Mouse (Mus musculus): ENCODE measurements around the gene Prpf6. TPM values are rescaled to one million over a fixed set of nuclear protein-coding genes. Genes with fewer than 3 reads are reported as not detected.

The Prpf6 gene
- polyA plus RNA-seq, 1 experiment = 10.4 TPM

GRCm38 (mm10) chr2:181568272-181569008 is 23.2 kb upstream of the Prpf6 start:
- no peaks in the 10 kb centered on the region for H3K27me3 ChIP-seq (ENCODE audit: control insufficient read depth, insufficient read depth, low read length)
- H3K36me3 ChIP-seq (ENCODE audit: control insufficient read depth, insufficient read depth, low read length) = peaks cover 16% of the 10 kb centered on the region
- 74% methylated on average over 7 of the region's 7 CpGs for WGBS
- no peak overlapping the region for H3K27ac ChIP-seq (ENCODE audit: insufficient read depth, low read depth, low read length)
- TF ChIP-seq CTCF (IDR thresholded peaks at IDR 0.05; ENCODE audit: extremely low read depth, insufficient read length, insufficient replicate concordance, low read depth, low read length) = peak; percentile 57; the same call in 1 of the 2 replicates
- no peak for TF ChIP-seq POLR2A (IDR thresholded peaks at IDR 0.05; ENCODE audit: low read depth, low read length)
- no peaks in the 10 kb centered on the region for H3K4me1 ChIP-seq (ENCODE audit: control insufficient read depth, insufficient read depth, insufficient read length, low read length)
- H3K4me3 ChIP-seq (ENCODE audit: low read depth, low read length) = no peak overlapping the region

DNA sequence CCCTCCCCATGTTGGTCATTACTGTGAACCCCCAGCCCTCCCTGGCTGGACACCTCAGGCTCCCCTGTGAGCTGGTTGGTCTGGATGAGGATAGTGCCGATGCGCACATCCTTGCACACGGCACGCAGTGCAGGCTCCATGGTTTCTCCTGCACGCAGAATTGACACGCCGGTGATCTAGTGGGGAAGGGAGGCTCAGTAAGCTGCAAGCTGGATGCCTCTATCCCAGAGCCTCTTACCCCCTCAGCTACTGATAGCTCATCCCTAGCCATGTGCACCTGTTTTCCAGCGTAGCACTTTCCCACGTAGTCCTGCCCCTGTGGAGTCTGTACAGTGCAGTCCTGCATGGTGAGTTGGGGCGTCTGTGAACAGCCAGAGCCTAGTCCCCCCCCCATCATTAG is 21.8 kb upstream of the Prpf6 start:
- H3K27me3 ChIP-seq (ENCODE audit: control insufficient read depth, insufficient read depth, low read length) = no peaks in the 10 kb centered on the region
- H3K36me3 ChIP-seq (ENCODE audit: control insufficient read depth, insufficient read depth, low read length) = peaks cover 29% of the 10 kb centered on the region
- 94% methylated on average over 10 of the region's 10 CpGs for WGBS
- no peaks in the 10 kb centered on the region for H3K4me1 ChIP-seq (ENCODE audit: control insufficient read depth, insufficient read depth, insufficient read length, low read length)
- no peak for TF ChIP-seq POLR2A (IDR thresholded peaks at IDR 0.05; ENCODE audit: low read depth, low read length)
- TF ChIP-seq CTCF (IDR thresholded peaks at IDR 0.05; ENCODE audit: extremely low read depth, insufficient read length, insufficient replicate concordance, low read depth, low read length) = no peak
- H3K4me3 ChIP-seq (ENCODE audit: low read depth, low read length) = no peak overlapping the region
- H3K27ac ChIP-seq (ENCODE audit: insufficient read depth, low read depth, low read length) = no peak overlapping the region

GRCm38 (mm10) chr2:181570375-181570774 is 21.3 kb upstream of the Prpf6 start:
- Histone ChIP-seq H3K36me3 (ENCODE audit: control insufficient read depth, insufficient read depth, low read length) (peaks cover 29% of the 10 kb centered on the region), H3K4me3 (ENCODE audit: low read depth, low read length) (no peak overlapping the region), H3K27me3 (ENCODE audit: control insufficient read depth, insufficient read depth, low read length) (no peaks in the 10 kb centered on the region), H3K4me1 (ENCODE audit: control insufficient read depth, insufficient read depth, insufficient read length, low read length) (no peaks in the 10 kb centered on the region), H3K27ac (ENCODE audit: insufficient read depth, low read depth, low read length) (no peak overlapping the region)
- 89% methylated on average over 8 of the region's 8 CpGs for WGBS
- TF ChIP-seq CTCF (IDR thresholded peaks at IDR 0.05; ENCODE audit: extremely low read depth, insufficient read length, insufficient replicate concordance, low read depth, low read length) = no peak
- TF ChIP-seq POLR2A (IDR thresholded peaks at IDR 0.05; ENCODE audit: low read depth, low read length) = no peak

- no peaks in the 10 kb centered on the region for H3K27me3 ChIP-seq (ENCODE audit: control insufficient read depth, insufficient read depth, low read length)
- 65% methylated on average over 6 of the region's 6 CpGs for WGBS
- H3K27ac ChIP-seq (ENCODE audit: insufficient read depth, low read depth, low read length) = no peak overlapping the region
- no peaks in the 10 kb centered on the region for H3K4me1 ChIP-seq (ENCODE audit: control insufficient read depth, insufficient read depth, insufficient read length, low read length)
- TF ChIP-seq POLR2A (IDR thresholded peaks at IDR 0.05; ENCODE audit: low read depth, low read length) (no peak), CTCF (IDR thresholded peaks at IDR 0.05; ENCODE audit: extremely low read depth, insufficient read length, insufficient replicate concordance, low read depth, low read length) (no peak)
- no peak overlapping the region for H3K4me3 ChIP-seq (ENCODE audit: low read depth, low read length)
- peaks cover 29% of the 10 kb centered on the region for H3K36me3 ChIP-seq (ENCODE audit: control insufficient read depth, insufficient read depth, low read length)
Observed at GRCm38 (mm10) chr2:181570921-181571595, 20.6 kb upstream of the Prpf6 start.

GRCm38 (mm10) chr2:181571941-181572670 is 19.6 kb upstream of the Prpf6 start:
- peaks cover 29% of the 10 kb centered on the region for H3K36me3 ChIP-seq (ENCODE audit: control insufficient read depth, insufficient read depth, low read length)
- no peaks in the 10 kb centered on the region for H3K4me1 ChIP-seq (ENCODE audit: control insufficient read depth, insufficient read depth, insufficient read length, low read length)
- TF ChIP-seq POLR2A (IDR thresholded peaks at IDR 0.05; ENCODE audit: low read depth, low read length) (no peak), CTCF (IDR thresholded peaks at IDR 0.05; ENCODE audit: extremely low read depth, insufficient read length, insufficient replicate concordance, low read depth, low read length) (no peak)
- H3K27ac ChIP-seq (ENCODE audit: insufficient read depth, low read depth, low read length) = no peak overlapping the region
- WGBS = 94% methylated on average over 11 of the region's 11 CpGs
- no peak overlapping the region for H3K4me3 ChIP-seq (ENCODE audit: low read depth, low read length)
- no peaks in the 10 kb centered on the region for H3K27me3 ChIP-seq (ENCODE audit: control insufficient read depth, insufficient read depth, low read length)

- TF ChIP-seq POLR2A (IDR thresholded peaks at IDR 0.05; ENCODE audit: low read depth, low read length) (no peak), CTCF (IDR thresholded peaks at IDR 0.05; ENCODE audit: extremely low read depth, insufficient read length, insufficient replicate concordance, low read depth, low read length) (no peak)
- H3K4me1 ChIP-seq (ENCODE audit: control insufficient read depth, insufficient read depth, insufficient read length, low read length) = no peaks in the 10 kb centered on the region
- H3K27me3 ChIP-seq (ENCODE audit: control insufficient read depth, insufficient read depth, low read length) = no peaks in the 10 kb centered on the region
- no peak overlapping the region for H3K4me3 ChIP-seq (ENCODE audit: low read depth, low read length)
- WGBS = 95% methylated on average over 15 of the region's 15 CpGs
- no peak overlapping the region for H3K27ac ChIP-seq (ENCODE audit: insufficient read depth, low read depth, low read length)
- H3K36me3 ChIP-seq (ENCODE audit: control insufficient read depth, insufficient read depth, low read length) = peaks cover 29% of the 10 kb centered on the region
Observed at GRCm38 (mm10) chr2:181572921-181573920, 18.4 kb upstream of the Prpf6 start.

Measured in small intestine, adult 2 months (tissue).